Mouse (Mus musculus) heart, embryonic 11.5 days (tissue): Measurements from ENCODE around the gene Tctex1d1. TPM values are rescaled to one million over a fixed set of nuclear protein-coding genes. Genes with fewer than 3 reads are reported as not detected.

Source experiments
- ATAC-seq: fragments of 200-750 bp; cut with Nextera tagmentation; replicated peaks from 2 replicates; pipeline ENCODE4 v1.8.0; 2017; ENCODE audit warnings: moderate library complexity; ENCODE audit not compliant: insufficient number of reproducible peaks, low FRiP score, low TSS enrichment
- H3K27ac ChIP-seq: fragments of 300-500 bp; sonication (generic); 2 replicates; pipeline ENCODE4 v1.5.1; 2014; ENCODE audit warnings: mild to moderate bottlenecking, low read depth, low read length
- H3K27me3 ChIP-seq: fragments of 300-500 bp; sonication (generic); 2 replicates; pipeline ENCODE4 v1.6.1; 2014; ENCODE audit warnings: mild to moderate bottlenecking, low read length, mixed read lengths; ENCODE audit not compliant: control insufficient read depth, insufficient read depth
- H3K36me3 ChIP-seq: fragments of 300-500 bp; sonication (generic); 2 replicates; pipeline ENCODE4 v1.6.1; 2014; ENCODE audit warnings: mild to moderate bottlenecking, low read length, moderate library complexity, mixed read lengths; ENCODE audit not compliant: control insufficient read depth, insufficient read depth
- H3K4me1 ChIP-seq: fragments of 300-500 bp; sonication (generic); 2 replicates; pipeline ENCODE4 v1.6.1; 2014; ENCODE audit warnings: low read length; ENCODE audit not compliant: control insufficient read depth, insufficient read depth
- H3K4me2 ChIP-seq: fragments of 300-500 bp; sonication (generic); 2 replicates; pipeline ENCODE4 v1.6.1; 2014; ENCODE audit warnings: mild to moderate bottlenecking, moderate library complexity
- H3K4me3 ChIP-seq: fragments of 300-500 bp; sonication (generic); 2 replicates; pipeline ENCODE4 v1.5.1; 2014; ENCODE audit warnings: low read depth, low read length
- H3K9ac ChIP-seq: fragments of 300-500 bp; sonication (generic); 2 replicates; pipeline ENCODE4 v1.6.1; 2014; ENCODE audit warnings: mild to moderate bottlenecking, low read depth, low read length, moderate library complexity
- H3K9me3 ChIP-seq: fragments of 300-500 bp; sonication (generic); replicated peaks from 2 replicates; pipeline ENCODE4 v1.6.1; 2016; ENCODE audit warnings: low read length; ENCODE audit not compliant: control insufficient read depth
- WGBS: fragments of 180-500 bp; shearing (Covaris S2); extraction: QIAGEN DNeasy Blood & Tissue Kit; methylation state at CpG from one replicate; pipeline ENCODE4 v1.1.7; 2014; ENCODE audit not compliant: insufficient replicate concordance; 5-methylcytosine and 5-hydroxymethylcytosine counted together
- polyA plus RNA-seq: library from polyadenylated mRNA; unstranded; fragments of >200 nt; fragmentation: Nextera tagmentation; extraction: Ambion mirVana; gene quantifications from 2 replicates; pipeline ENCODE4 v1.2.1, GENCODE M21; 2014

The Tctex1d1 gene
- polyA plus RNA-seq, 1 experiment from 2014 or later: not detected

DNA sequence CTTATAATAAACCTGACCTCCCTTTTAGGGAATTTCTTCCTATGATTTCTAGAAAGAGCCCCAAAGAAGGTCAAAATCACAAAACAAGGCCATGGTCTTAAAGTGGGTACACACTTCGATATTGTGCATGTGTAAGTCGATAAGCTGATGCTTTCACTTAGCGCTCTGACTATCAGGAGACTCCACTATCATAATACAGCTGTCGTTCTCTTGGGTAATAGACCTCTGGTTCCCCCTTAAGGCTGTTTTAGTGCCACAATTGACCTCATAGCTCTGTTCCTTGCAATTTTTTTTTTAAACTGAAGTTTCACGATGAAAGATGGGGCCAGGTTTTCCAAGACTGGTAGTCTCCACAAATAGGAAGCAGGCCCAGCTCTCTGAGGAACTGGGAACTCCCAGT, 979 bp downstream of the Tctex1d1 start:
- Histone ChIP-seq H3K27me3 (peaks cover 4% of the 10 kb centered on the region; the same call in 1 of the 2 replicates), H3K27ac (no peak overlapping the region), H3K9ac (no peak overlapping the region), H3K36me3 (no peaks in the 10 kb centered on the region), H3K4me3 (peak overlapping the region; percentile 37; the same call in 1 of the 2 replicates), H3K4me2 (peak overlapping the region; percentile 80), H3K9me3 (no peaks in the 10 kb centered on the region), H3K4me1 (no peaks in the 10 kb centered on the region)
- 36% methylated on average over 5 of the region's 5 CpGs for WGBS
- no peak for ATAC-seq

DNA sequence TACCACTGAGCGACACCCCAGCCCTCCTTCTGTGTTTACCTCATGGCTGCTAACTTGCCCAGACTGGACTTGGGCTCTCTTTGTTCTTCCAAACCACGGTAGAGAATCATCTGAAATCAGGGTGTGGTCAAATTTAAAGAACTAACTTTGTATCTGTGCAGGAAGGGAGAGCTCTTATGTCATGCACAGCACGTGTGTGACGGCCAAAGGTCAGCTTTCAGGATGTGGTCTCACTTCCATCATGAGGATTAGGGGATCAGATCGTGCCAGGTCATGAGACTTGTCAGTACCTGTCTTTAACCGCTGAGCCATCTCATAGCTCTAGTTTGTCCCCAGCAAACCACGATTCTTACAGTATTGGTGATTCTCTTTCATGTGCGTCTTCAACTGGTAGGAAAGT, 3.3 kb downstream of the Tctex1d1 start:
- no peaks in the 10 kb centered on the region for H3K4me1 ChIP-seq
- H3K4me2 ChIP-seq: no peak overlapping the region
- H3K27me3 ChIP-seq: peaks cover 2% of the 10 kb centered on the region; the same call in 1 of the 2 replicates
- no peaks in the 10 kb centered on the region for H3K9me3 ChIP-seq
- ATAC-seq: no peak
- no peaks in the 10 kb centered on the region for H3K36me3 ChIP-seq
- no peak overlapping the region for H3K9ac ChIP-seq
- H3K4me3 ChIP-seq: no peak overlapping the region
- WGBS: 80% methylated on average over 8 of the region's 8 CpGs
- no peak overlapping the region for H3K27ac ChIP-seq

DNA sequence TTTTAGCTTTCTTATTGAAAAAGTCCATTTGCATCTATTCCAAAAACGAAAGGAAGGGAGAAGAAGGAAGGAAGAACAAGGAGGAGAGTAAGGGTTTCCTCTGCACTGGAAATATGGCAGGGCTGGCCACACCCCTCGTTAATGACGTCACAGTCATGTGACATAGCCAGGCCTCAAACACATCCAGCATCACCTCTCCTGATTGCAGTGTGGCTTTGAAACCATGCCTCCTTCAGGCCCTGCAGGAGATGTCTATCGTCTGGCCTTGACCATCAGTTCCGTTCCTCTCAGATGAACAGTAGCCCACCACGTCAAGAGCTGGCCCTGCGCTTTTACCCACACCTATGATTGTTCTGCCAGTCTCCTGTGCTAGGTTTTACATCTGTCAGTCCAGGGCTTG, 7.8 kb downstream of the Tctex1d1 start:
- Histone ChIP-seq H3K4me2 (no peak overlapping the region), H3K4me3 (no peak overlapping the region), H3K9me3 (no peaks in the 10 kb centered on the region), H3K9ac (no peak overlapping the region), H3K27ac (no peak overlapping the region), H3K36me3 (no peaks in the 10 kb centered on the region), H3K27me3 (no peaks in the 10 kb centered on the region), H3K4me1 (no peaks in the 10 kb centered on the region)
- no peak for ATAC-seq
- WGBS: 67% methylated on average over 7 of the region's 7 CpGs

DNA sequence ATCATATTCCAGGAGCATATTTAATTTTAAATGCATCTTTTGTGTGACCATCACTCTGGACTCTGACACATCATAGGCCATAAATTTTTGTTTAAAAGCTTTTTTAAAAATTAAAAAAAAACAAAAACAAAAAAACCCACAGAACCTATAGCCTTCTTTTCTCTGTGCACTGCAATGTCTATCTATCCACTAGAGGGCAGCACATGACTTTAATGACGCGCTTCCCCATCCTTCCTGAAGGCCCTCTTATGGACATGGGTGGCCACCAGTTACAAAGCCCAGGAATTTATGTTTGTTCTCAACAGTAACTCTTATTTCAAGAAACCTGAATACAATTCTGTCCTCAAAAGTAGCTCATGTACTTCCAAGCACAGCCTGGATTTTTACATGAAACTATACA, 8.5 kb downstream of the Tctex1d1 start:
- WGBS: 6% methylated on average over 2 of the region's 2 CpGs
- no peaks in the 10 kb centered on the region for H3K4me1 ChIP-seq
- no peak overlapping the region for H3K9ac ChIP-seq
- H3K4me2 ChIP-seq: no peak overlapping the region
- no peak overlapping the region for H3K27ac ChIP-seq
- ATAC-seq: no peak
- H3K27me3 ChIP-seq: no peaks in the 10 kb centered on the region
- H3K9me3 ChIP-seq: no peaks in the 10 kb centered on the region
- H3K36me3 ChIP-seq: no peaks in the 10 kb centered on the region
- H3K4me3 ChIP-seq: no peak overlapping the region

- H3K4me1 ChIP-seq: no peaks in the 10 kb centered on the region
- H3K4me3 ChIP-seq: no peak overlapping the region
- H3K27me3 ChIP-seq: no peaks in the 10 kb centered on the region
- H3K36me3 ChIP-seq: no peaks in the 10 kb centered on the region
- no peak overlapping the region for H3K4me2 ChIP-seq
- no peaks in the 10 kb centered on the region for H3K9me3 ChIP-seq
- ATAC-seq: no peak
- no peak overlapping the region for H3K9ac ChIP-seq
- H3K27ac ChIP-seq: no peak overlapping the region
- WGBS: 33% methylated on average over 4 of the region's 4 CpGs
These were observed 8.9 kb downstream of the Tctex1d1 start for GRCm38 (mm10) chr4:102987325-102987724.

DNA sequence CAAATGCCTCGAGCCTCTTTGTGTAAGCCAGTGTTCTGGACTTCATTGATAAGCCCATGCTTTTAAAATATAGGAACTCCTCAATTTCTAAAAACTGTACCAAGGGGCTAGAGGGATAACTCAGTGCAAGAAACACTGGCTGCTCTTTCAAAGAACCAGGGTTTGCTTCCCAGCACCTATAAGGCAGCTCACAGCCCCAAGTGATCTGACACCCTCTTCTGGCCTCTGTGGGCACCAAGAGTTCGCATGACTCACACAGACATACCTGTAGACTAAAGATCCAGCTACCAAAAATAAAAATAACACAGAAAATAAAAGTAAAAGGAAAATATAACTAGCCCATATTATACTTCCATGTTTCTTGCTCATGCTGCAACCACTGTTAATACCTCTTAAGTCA, 9.3 kb downstream of the Tctex1d1 start:
- WGBS: 77% methylated on average over 2 of the region's 2 CpGs

DNA sequence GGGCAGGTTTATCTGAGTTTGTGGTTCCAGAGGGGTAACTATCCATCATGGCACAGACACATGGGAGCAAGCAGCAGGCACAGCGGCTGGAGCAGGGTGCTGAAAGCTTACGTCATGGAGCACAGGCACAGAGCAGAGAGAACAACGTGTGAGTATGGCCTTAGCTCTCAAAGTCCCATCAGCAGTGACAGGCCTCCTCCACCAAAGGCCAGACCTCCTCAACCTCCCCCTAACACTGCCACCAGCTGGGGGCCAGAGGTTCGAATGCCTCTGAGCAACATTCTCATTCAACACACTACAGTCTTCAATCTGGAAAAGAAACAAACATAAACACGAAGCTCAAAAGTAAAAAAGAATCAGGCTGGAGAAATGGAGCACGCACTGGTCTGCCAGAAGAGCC, 10.1 kb downstream of the Tctex1d1 start:
- WGBS: 60% methylated on average over 6 of the region's 6 CpGs
- no peaks in the 10 kb centered on the region for H3K9me3 ChIP-seq
- H3K36me3 ChIP-seq: no peaks in the 10 kb centered on the region
- no peak for ATAC-seq
- H3K27ac ChIP-seq: no peak overlapping the region
- H3K4me3 ChIP-seq: no peak overlapping the region
- no peak overlapping the region for H3K4me2 ChIP-seq
- H3K4me1 ChIP-seq: no peaks in the 10 kb centered on the region
- no peak overlapping the region for H3K9ac ChIP-seq
- no peaks in the 10 kb centered on the region for H3K27me3 ChIP-seq

More for the DNA sequence above, 9.3 kb downstream of the Tctex1d1 start:
- Histone ChIP-seq H3K4me3 (no peak overlapping the region), H3K27me3 (no peaks in the 10 kb centered on the region), H3K27ac (no peak overlapping the region), H3K4me1 (no peaks in the 10 kb centered on the region), H3K9me3 (no peaks in the 10 kb centered on the region), H3K9ac (no peak overlapping the region), H3K36me3 (no peaks in the 10 kb centered on the region), H3K4me2 (no peak overlapping the region)
- no peak for ATAC-seq

DNA sequence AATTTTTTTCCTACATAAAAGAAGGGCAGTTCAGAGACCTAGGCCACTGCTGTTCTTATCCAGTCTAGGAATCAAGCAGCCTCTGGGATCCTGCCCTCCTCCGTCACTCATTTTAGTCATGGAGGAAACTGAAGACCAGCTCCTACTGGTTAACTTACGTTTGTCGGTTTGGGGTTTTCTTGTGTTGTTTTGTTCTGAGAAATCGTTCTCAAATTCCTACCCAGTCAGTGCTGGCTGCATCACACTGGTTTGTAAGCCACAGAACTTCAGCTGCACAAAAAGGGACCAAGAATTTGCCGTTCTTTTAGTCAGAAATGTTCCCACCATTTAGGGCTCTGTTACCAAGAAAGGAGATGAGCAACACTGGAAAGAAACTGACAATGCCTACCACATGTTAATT, 11.0 kb downstream of the Tctex1d1 start:
- H3K4me2 ChIP-seq: no peak overlapping the region
- H3K36me3 ChIP-seq: no peaks in the 10 kb centered on the region
- no peaks in the 10 kb centered on the region for H3K27me3 ChIP-seq
- 75% methylated on average over 5 of the region's 5 CpGs for WGBS
- no peak overlapping the region for H3K27ac ChIP-seq
- H3K9ac ChIP-seq: no peak overlapping the region
- H3K4me3 ChIP-seq: no peak overlapping the region
- ATAC-seq: no peak
- H3K4me1 ChIP-seq: no peaks in the 10 kb centered on the region
- H3K9me3 ChIP-seq: no peaks in the 10 kb centered on the region

GRCm38 (mm10) chr4:102990016-102990415, 11.6 kb downstream of the Tctex1d1 start:
- Histone ChIP-seq H3K9me3 (no peaks in the 10 kb centered on the region), H3K9ac (no peak overlapping the region), H3K27me3 (no peaks in the 10 kb centered on the region), H3K4me1 (no peaks in the 10 kb centered on the region), H3K4me2 (no peak overlapping the region), H3K36me3 (no peaks in the 10 kb centered on the region), H3K4me3 (no peak overlapping the region), H3K27ac (no peak overlapping the region)
- 64% methylated on average over 4 of the region's 4 CpGs for WGBS
- no peak for ATAC-seq
